Mouse (Mus musculus) spleen, adult 2 months (tissue): ENCODE results near the gene Olfr876. TPM values are rescaled to one million over a fixed set of nuclear protein-coding genes. Genes with fewer than 3 reads are reported as not detected.

Experiments
- DNase-seq, 2 experiments: peaks; one replicate each; pipeline versions ENCODE4 v3.0.0 to v3.0.0-alpha.2; 2012 to 2021; ENCODE audit warnings: low spot score in 2 of 2, low read depth in 1 of 2
- H3K27ac ChIP-seq: fragments of 200-500 bp; 2 replicates; pipeline ENCODE4 v1.5.1; 2012; ENCODE audit warnings: low read length, inconsistent platforms; ENCODE audit not compliant: insufficient read depth
- H3K27me3 ChIP-seq: fragments of 200-500 bp; 2 replicates; pipeline ENCODE4 v1.6.1; 2012; ENCODE audit warnings: mild to moderate bottlenecking, moderate library complexity, low read length, inconsistent platforms; ENCODE audit not compliant: control insufficient read depth, insufficient read depth
- H3K36me3 ChIP-seq: fragments of 200-500 bp; 2 replicates; pipeline ENCODE4 v1.6.1; 2012; ENCODE audit warnings: mild to moderate bottlenecking, low read length, inconsistent platforms; ENCODE audit not compliant: control insufficient read depth, insufficient read depth
- H3K4me1 ChIP-seq: fragments of 200-500 bp; 2 replicates; pipeline ENCODE4 v1.6.1; 2011; ENCODE audit warnings: inconsistent platforms; ENCODE audit not compliant: control insufficient read depth, insufficient read depth, insufficient read length
- H3K4me3 ChIP-seq: fragments of 200-500 bp; 2 replicates; pipeline ENCODE4 v1.5.1; 2011; ENCODE audit warnings: mild to moderate bottlenecking, inconsistent platforms; ENCODE audit not compliant: insufficient read depth, insufficient read length; ENCODE audit errors: extremely low read depth
- CTCF ChIP-seq: fragments of 200-500 bp; IDR thresholded peaks from 2 replicates; pipeline ENCODE4 v1.5.1; 2011; ENCODE audit warnings: mild to moderate bottlenecking, inconsistent platforms; ENCODE audit not compliant: insufficient read depth, insufficient read length, insufficient replicate concordance; ENCODE audit errors: extremely low read depth
- POLR2A ChIP-seq: fragments of 200-500 bp; IDR thresholded peaks from 2 replicates; pipeline ENCODE4 v1.6.1; 2011; ENCODE audit warnings: low read depth, low read length, inconsistent platforms
- WGBS: fragments of 180-500 bp; shearing (Covaris S2); methylation state at CpG from one replicate; pipeline ENCODE4 v1.1.7; 2018; 5-methylcytosine and 5-hydroxymethylcytosine counted together
- polyA plus RNA-seq: library from polyadenylated mRNA; depleted of rRNA; stranded (reverse); fragments of >200 nt; gene quantifications from 2 replicates; pipeline ENCODE4 v1.2.3, GENCODE M21; 2012; rRNA removed

Gene Olfr876
- polyA plus RNA-seq, 1 experiment: not detected

GRCm38 (mm10) chr9:37849267-37849666 is 46.4 kb downstream of the Olfr876 start:
- TF ChIP-seq POLR2A (no peak), CTCF (no peak)
- no peak overlapping the region for H3K27ac ChIP-seq
- no peaks in the 10 kb centered on the region for H3K27me3 ChIP-seq
- DNase-seq: no peak
- 90% methylated on average over 2 of the region's 2 CpGs for WGBS
- H3K36me3 ChIP-seq: no peaks in the 10 kb centered on the region
- H3K4me1 ChIP-seq: no peaks in the 10 kb centered on the region
- H3K4me3 ChIP-seq: no peak overlapping the region

GRCm38 (mm10) chr9:37853969-37854368 is 51.1 kb downstream of the Olfr876 start, which contains the start of gene Olfr877:
Gene Olfr877 (plus strand): TSS chr9:37854269.
- DNase-seq: no peak
- Histone ChIP-seq H3K27ac (no peak within 1 kb of the TSS), H3K4me1 (no peaks in the 10 kb centered on the region), H3K4me3 (no peak within 1 kb of the TSS), H3K27me3 (no peaks in the 10 kb centered on the region), H3K36me3 (no peaks in the 10 kb centered on the region)
- 80% methylated on average over 4 of the region's 4 CpGs for WGBS
- TF ChIP-seq CTCF (no peak), POLR2A (no peak)

Other genes with a start within 250 kb of the Olfr876 start
- gene Siae, start 247.3 kb upstream of the Olfr876 start, polyA plus RNA-seq: 3.5 and 3.8 TPM in 2 replicates
- 0.21 TPM in 1 of 2 replicates, not detected in the other for gene Spa17, start 189.3 kb upstream of the Olfr876 start, polyA plus RNA-seq
- gene Tbrg1, start 145.7 kb upstream of the Olfr876 start, polyA plus RNA-seq: 20.7 and 22.2 TPM in 2 replicates
- not detected in 2 replicates for gene Panx3, start 133.8 kb upstream of the Olfr876 start, polyA plus RNA-seq
- gene Olfr160, start 86.8 kb upstream of the Olfr876 start, polyA plus RNA-seq: not detected in 2 replicates
- not detected in 2 replicates for gene Olfr874, start 57.9 kb upstream of the Olfr876 start, polyA plus RNA-seq
- gene Olfr875, start 31.2 kb upstream of the Olfr876 start, polyA plus RNA-seq: not detected in 2 replicates
- gene Olfr877, start 51.2 kb downstream of the Olfr876 start, polyA plus RNA-seq: not detected in 2 replicates
- gene Olfr145, start 93.7 kb downstream of the Olfr876 start, polyA plus RNA-seq: not detected in 2 replicates
- gene Olfr878, start 114.8 kb downstream of the Olfr876 start, polyA plus RNA-seq: not detected in 2 replicates
- not detected in 2 replicates for gene Olfr881, start 188.8 kb downstream of the Olfr876 start, polyA plus RNA-seq
- gene Olfr883, start 222.8 kb downstream of the Olfr876 start, polyA plus RNA-seq: not detected in 2 replicates
- not detected in 2 replicates for gene Olfr884, start 243.5 kb downstream of the Olfr876 start, polyA plus RNA-seq